Mouse (Mus musculus) bone marrow, adult 2 months (tissue): ENCODE measurements around the gene Mybpc3. TPM values are rescaled to one million over a fixed set of nuclear protein-coding genes. Genes with fewer than 3 reads are reported as not detected.

Experiments
- H3K27ac ChIP-seq: fragments of 200-500 bp; 2 replicates; pipeline ENCODE4 v1.5.1; 2012; ENCODE audit warnings: low read depth, mild to moderate bottlenecking, control low read depth, inconsistent platforms, low read length; ENCODE audit not compliant: control insufficient read depth, poor library complexity, insufficient read depth
- H3K4me1 ChIP-seq: fragments of 200-500 bp; 2 replicates; pipeline ENCODE4 v1.6.1; 2011; ENCODE audit warnings: low read length; ENCODE audit not compliant: control insufficient read depth, insufficient read depth
- H3K4me3 ChIP-seq: fragments of 200-500 bp; replicated peaks from 2 replicates; pipeline ENCODE3; 2011; ENCODE audit warnings: mild to moderate bottlenecking, low read depth, low read length, control low read depth; ENCODE audit not compliant: control insufficient read depth
- CTCF ChIP-seq: fragments of 200-500 bp; IDR thresholded peaks from 2 replicates; pipeline ENCODE4 v1.5.1; 2011; ENCODE audit warnings: low read length, control low read depth; ENCODE audit not compliant: control insufficient read depth, insufficient read depth
- POLR2A ChIP-seq: fragments of 200-500 bp; IDR thresholded peaks from 2 replicates; pipeline ENCODE4 v1.6.1; 2011; ENCODE audit warnings: low read depth, mild to moderate bottlenecking, control low read depth, low read length, borderline replicate concordance; ENCODE audit not compliant: control insufficient read depth
- whole genome bisulfite sequencing: fragments of 180-500 bp; shearing (Covaris S2); methylation state at CpG from one replicate; pipeline ENCODE4 v1.1.7; 2018; 5-methylcytosine and 5-hydroxymethylcytosine counted together
- polyA plus RNA-seq: library from polyadenylated mRNA; stranded (reverse); fragments of >200 nt; gene quantifications from 2 replicates; pipeline ENCODE4 v1.2.4, GENCODE M21; 2011; ENCODE audit warnings: low replicate concordance; ENCODE audit not compliant: missing spikeins, insufficient read depth, insufficient read length

Mybpc3 gene
- polyA plus RNA-seq, 1 experiment = 1.1 TPM

DNA sequence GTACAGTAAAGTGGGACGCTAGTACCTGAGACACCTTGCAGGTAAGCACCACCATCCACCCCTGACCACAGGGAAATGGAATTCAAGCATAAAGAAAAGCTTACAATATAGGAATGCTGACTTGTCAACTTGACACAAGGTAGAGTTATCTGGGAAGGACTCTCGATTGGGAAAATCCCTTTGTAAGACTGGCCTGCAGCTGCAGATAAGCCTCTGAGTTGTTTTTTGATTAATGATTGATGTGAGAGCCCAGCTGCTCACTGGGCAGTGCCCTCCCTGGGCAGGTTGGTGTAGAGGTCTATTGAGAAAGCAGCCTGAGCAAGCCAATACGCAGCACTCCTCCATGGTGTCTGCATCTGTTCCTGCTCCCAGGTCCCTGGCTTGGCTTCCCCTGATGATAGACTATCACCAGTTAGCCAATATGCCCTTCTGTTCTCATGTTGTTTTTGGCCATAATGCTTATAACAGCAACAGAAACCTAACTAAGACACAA, 35.0 kb downstream of the Mybpc3 start:
- H3K4me3 ChIP-seq = no peak overlapping the region
- TF ChIP-seq POLR2A (no peak), CTCF (no peak)
- no peak overlapping the region for H3K27ac ChIP-seq
- no peaks in the 10 kb centered on the region for H3K4me1 ChIP-seq
- WGBS = 80% methylated on average over 3 of the region's 3 CpGs

DNA sequence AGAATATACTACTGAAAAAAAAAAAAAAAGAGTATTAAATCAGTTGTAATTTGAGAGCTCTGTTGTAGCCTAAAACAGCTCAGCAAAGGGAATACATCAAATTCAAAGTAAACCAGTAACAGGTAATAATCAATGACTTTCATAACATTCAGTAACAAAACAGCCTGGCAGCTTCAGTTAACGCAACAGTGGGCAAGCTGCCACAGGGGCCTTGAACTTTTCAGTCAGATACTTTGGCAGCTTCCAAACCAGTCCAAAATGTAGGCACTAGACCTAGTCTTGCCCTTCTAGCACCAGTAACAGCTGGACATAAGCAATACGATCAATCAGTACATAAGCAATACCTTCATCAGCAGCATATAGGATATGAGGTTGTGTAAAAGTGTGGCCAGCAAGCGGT, 36.1 kb downstream of the Mybpc3 start:
- Histone ChIP-seq H3K4me1 (no peaks in the 10 kb centered on the region), H3K27ac (no peak overlapping the region), H3K4me3 (no peak overlapping the region)
- TF ChIP-seq CTCF = no peak
- TF ChIP-seq POLR2A = no peak
- WGBS = 85% methylated on average over 3 of the region's 3 CpGs

DNA sequence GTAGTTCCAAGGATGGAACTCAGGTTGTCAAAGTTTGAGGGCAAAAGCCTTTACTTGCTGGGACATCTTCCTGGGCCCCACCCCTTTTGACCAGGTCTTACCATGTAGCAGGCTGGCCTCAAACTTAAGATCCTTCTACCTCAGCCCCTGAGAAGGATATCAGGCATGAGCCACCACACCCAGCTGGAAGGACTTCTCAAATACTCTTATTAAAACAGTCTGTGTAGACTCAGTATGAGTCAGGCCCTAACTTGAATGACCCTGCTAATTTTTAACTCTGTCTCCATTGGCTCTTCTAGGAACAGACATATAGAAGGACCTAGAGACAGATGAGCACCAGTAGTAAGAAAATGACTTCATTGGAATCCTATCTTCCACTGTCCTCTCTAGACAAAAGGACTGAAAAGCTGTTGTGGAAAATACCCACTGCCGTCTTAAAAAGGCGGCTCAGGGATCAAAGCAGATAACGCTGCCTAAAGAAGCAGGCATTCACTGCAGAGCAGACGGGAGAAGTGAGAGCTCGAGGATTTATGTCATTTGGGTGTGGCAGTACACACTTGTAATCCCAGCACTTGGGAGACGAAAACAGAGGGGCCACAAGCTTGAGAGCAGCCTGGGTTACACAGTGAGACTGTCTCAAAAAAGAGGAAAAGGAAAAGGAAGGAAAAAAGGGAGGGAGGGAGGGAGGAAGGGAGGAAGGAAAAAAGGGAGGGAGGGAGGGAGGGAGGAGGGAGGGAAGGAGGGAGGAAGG, 39.2 kb downstream of the Mybpc3 start:
- Histone ChIP-seq H3K4me3 (no peak overlapping the region), H3K4me1 (no peaks in the 10 kb centered on the region), H3K27ac (no peak overlapping the region)
- TF ChIP-seq CTCF = no peak
- no peak for TF ChIP-seq POLR2A
- 82% methylated on average over 6 of the region's 6 CpGs for whole genome bisulfite sequencing

GRCm38 (mm10) chr2:91160591-91160990, 42.6 kb downstream of the Mybpc3 start:
- no peaks in the 10 kb centered on the region for H3K4me1 ChIP-seq
- WGBS = 80% methylated on average over 6 of the region's 6 CpGs
- H3K4me3 ChIP-seq = no peak overlapping the region
- H3K27ac ChIP-seq = no peak overlapping the region
- no peak for TF ChIP-seq POLR2A
- no peak for TF ChIP-seq CTCF

DNA sequence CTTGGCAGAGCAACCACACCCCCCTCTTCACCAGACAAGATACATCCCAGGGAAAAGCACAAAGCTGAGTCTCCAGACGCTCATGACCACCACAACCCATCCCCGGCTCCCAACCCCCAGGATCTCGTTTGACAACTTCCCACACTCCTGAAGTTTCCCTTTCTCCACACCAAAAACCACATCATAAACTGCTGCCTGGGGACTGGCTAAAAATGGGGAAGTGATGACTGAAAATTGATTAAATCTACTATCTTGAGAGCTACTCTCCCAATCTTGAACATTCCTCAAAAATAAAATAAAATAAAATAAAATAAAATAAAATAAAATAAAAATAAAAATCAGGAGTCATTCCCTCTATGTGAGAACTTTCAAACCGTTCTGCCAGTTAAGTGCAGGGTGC, 45.0 kb downstream of the Mybpc3 start:
- WGBS = 57% methylated on average over 4 of the region's 4 CpGs
- TF ChIP-seq CTCF (no peak), POLR2A (no peak)
- Histone ChIP-seq H3K4me1 (no peaks in the 10 kb centered on the region), H3K27ac (no peak overlapping the region), H3K4me3 (no peak overlapping the region)

GRCm38 (mm10) chr2:91163532-91163931, 45.6 kb downstream of the Mybpc3 start:
- 62% methylated on average over 5 of the region's 5 CpGs for WGBS
- Histone ChIP-seq H3K4me3 (no peak overlapping the region), H3K4me1 (no peaks in the 10 kb centered on the region), H3K27ac (no peak overlapping the region)
- TF ChIP-seq CTCF = no peak

DNA sequence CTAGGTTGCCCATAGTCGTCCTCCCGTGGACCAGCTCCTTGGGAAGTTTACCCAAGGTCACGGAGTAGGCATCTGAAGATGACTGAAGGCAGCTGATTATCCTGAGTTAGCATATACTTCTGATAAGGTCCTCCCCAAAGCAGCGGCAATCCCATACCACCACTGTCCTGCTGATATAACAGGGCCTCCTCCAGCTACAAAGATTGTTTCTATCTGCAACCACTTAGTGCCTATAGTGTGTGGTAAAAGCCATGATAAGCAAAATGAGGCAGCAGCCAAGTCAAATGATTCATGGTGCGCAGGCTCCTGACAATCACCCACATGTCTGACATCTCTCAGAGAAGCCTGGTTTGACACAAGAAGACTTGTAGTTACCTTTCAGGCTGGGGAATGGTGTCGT, 47.0 kb downstream of the Mybpc3 start:
- TF ChIP-seq POLR2A (no peak), CTCF (no peak)
- H3K27ac ChIP-seq = no peak overlapping the region
- H3K4me1 ChIP-seq = no peaks in the 10 kb centered on the region
- 70% methylated on average over 6 of the region's 6 CpGs for WGBS
- no peak overlapping the region for H3K4me3 ChIP-seq

GRCm38 (mm10) chr2:91167629-91168028, 49.7 kb downstream of the Mybpc3 start:
- Histone ChIP-seq H3K27ac (no peak overlapping the region), H3K4me1 (no peaks in the 10 kb centered on the region), H3K4me3 (no peak overlapping the region)
- TF ChIP-seq POLR2A = no peak
- no peak for TF ChIP-seq CTCF
- 84% methylated on average over 4 of the region's 4 CpGs for WGBS
